Mouse (Mus musculus) activated CD4-positive, CD25-positive, alpha-beta regulatory T cell, adult 9 weeks (primary cell): Measurements from ENCODE around the gene Olfr172. TPM values are rescaled to one million over a fixed set of nuclear protein-coding genes. Genes with fewer than 3 reads are reported as not detected.

Experiments used
- polyA plus RNA-seq: library from polyadenylated mRNA; unstranded; fragments of 100-300 nt; shearing (Covaris generic); gene quantifications from one replicate; pipeline ENCODE4 v1.2.1, GENCODE M21; 2017

Gene Olfr172
- polyA plus RNA-seq = not detected

DNA sequence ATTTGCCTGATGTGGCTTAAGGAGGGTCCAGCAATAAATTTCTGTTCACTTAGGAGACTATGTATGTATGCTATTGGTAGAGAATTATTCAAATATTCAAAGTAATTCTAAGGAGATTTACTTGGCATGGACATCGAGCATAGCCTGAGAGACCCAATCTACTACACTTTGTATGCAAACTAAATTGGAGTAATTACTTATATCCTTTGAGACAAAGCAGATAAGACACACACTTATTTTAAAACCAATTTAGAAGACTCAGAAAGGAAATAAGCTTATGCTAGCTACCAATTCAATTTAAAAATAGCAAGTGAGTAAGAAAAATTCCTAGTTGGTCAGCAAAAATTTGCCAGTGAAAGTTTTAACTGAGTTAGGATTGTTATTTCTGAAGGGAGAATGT, at the start of gene Olfr172:
Olfr172 (minus strand) TSS at position 101 of the 400 bp plus-strand sequence.

DNA sequence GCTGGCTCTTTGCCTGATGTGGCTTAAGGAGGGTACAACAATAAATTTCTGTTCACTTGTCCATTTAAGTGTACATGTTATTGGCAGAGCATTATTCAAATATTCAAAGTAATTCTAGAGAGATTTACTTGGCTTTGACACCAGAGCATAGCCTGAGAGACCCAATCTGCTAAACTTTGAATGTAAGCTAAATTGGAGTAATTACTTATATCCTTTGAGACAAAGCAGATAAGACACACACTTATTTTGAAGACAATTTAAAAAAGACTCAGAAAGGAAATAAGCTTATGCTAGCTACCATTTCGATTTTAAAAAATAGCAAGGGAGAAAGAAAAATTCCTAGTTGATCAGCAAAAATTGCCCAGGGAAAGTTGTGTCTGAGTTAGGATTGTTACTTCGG, 37.2 kb upstream of the Olfr172 start, which contains the start of gene Olfr173:
Olfr173 (minus strand) TSS at position 101 of the 400 bp plus-strand sequence.

DNA sequence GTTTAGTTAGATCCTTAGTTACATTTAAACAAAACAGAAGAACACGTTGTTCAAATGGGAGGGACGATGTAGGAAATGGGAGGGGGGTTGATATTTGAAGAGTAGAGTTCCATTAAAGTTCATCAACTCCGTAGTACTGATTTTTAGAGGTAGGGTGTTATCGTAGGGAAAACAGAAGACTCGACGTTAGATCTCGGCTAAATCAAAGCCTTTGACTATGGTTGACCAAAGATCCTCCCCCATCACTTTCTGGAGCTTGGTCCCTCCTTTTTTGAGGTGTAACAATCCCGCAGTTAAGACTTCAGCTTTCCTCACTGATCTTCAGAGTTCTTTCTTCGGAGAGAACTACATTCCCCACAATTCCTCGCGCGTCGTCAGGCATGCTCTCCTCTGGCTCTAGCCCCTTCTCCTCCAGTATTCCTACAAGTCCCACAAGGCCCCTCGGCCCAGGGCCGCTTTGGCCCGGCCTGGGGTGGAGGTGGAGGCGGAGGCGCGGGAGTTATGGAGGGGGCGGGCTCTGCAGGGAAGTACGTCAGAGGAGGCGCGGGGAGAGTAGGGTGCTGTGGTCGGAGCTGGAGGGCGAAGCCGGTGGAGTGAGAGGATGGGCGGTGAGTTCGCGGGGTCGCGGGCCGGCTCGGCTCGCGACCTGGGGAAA, 35.4 kb downstream of the Olfr172 start, which contains the start of gene Cldnd1:
Cldnd1 (plus strand) TSS at position 434 of the 655 bp plus-strand sequence.

GRCm38 (mm10) chr16:58718666-58719120, 44.3 kb downstream of the Olfr172 start, which contains the start of gene Gpr15:
Gene Gpr15 (minus strand): TSS chr16:58719070.

Other genes with a start within 250 kb of the Olfr172 start
- gene St3gal6, start 238.9 kb downstream of the Olfr172 start, polyA plus RNA-seq = 7.1 TPM
- not detected for gene Gm813, start 146.2 kb downstream of the Olfr172 start, polyA plus RNA-seq
- not detected for gene E330017A01Rik, start 124.4 kb downstream of the Olfr172 start, polyA plus RNA-seq
- gene Cpox, start 92.9 kb downstream of the Olfr172 start, polyA plus RNA-seq = 26.9 TPM
- gene Gpr15, start 44.1 kb downstream of the Olfr172 start, polyA plus RNA-seq = 18.7 TPM
- gene Cldnd1, start 35.3 kb downstream of the Olfr172 start, polyA plus RNA-seq = 128 TPM
- gene Olfr173, start 37.1 kb upstream of the Olfr172 start, polyA plus RNA-seq = 1.9 TPM
- gene Olfr175-ps1, start 63.6 kb upstream of the Olfr172 start, polyA plus RNA-seq = not detected
- not detected for gene Olfr177, start 111.6 kb upstream of the Olfr172 start, polyA plus RNA-seq
- not detected for gene Olfr178, start 128.9 kb upstream of the Olfr172 start, polyA plus RNA-seq
- not detected for gene Olfr181, start 165.6 kb upstream of the Olfr172 start, polyA plus RNA-seq
- gene Olfr180, start 166.2 kb upstream of the Olfr172 start, polyA plus RNA-seq = not detected
- not detected for gene Olfr183, start 232.2 kb upstream of the Olfr172 start, polyA plus RNA-seq